In genomic region chr10:75677989-75678388, GRCm38 (mm10) we compare ENCODE assay signal across 8 mouse cellular contexts. TPM values are rescaled to one million over a fixed set of nuclear protein-coding genes. Genes with fewer than 3 reads are reported as not detected.
DNase-seq lines count a peak whose midpoint lies in the region; ATAC-seq lines count a peak whose summit lies in the region.

No protein-coding gene starts in this region.

- DNase-seq in gastrocnemius, postnatal 10 days, result peak; percentile 28
- DNase-seq in gastrocnemius, adult 18-20 months (ENCODE audit: low spot score), result no peak
- DNase-seq in NIH3T3 (ENCODE audit: low read depth), result peak; percentile 57
- DNase-seq in cerebellum, postnatal 14 days, result peak; percentile 73 to 77
- peak; percentile 47 to 76 for DNase-seq in kidney, postnatal 25 days
- DNase-seq in spleen, postnatal 4 days (ENCODE audit: low spot score in 2 of 2), result no peak
- DNase-seq in urinary bladder, postnatal 14 days (ENCODE audit: low spot score), result no peak

- ATAC-seq in erythroid progenitor cell, adult 5-6 weeks (replicated peaks; ENCODE audit: low FRiP score, poor library complexity, severe bottlenecking), result no peak

RNA-seq across cellular contexts. Expression of gene Susd2, which starts 34.2 kb away (rescaled TPM):
- 1 to 10 TPM; 2.6 to 3.3 TPM for total RNA-seq in gastrocnemius, postnatal 10 days (2021)
- total RNA-seq in gastrocnemius, adult 18-20 months (2021), result 1 to 10 TPM; 1.8 to 2.3 TPM
- 2.5 and 3.4 TPM in 2 replicates for total RNA-seq in erythroid progenitor cell, adult 5-6 weeks (2015; ENCODE audit: low replicate concordance)
- 2.1 and 2.3 TPM in 2 replicates for total RNA-seq in erythroid progenitor cell, adult 5-6 weeks (2017; ENCODE audit: low replicate concordance)

Comparison
In these comparisons a context has a peak if more than half of its experiments do, and no peak if none do; other contexts are left out.
1. DNase-seq: peak in gastrocnemius, postnatal 10 days (single experiment), NIH3T3 (single experiment), cerebellum, postnatal 14 days (2 of 2) and kidney, postnatal 25 days (2 of 2); none in gastrocnemius, adult 18-20 months (single experiment), spleen, postnatal 4 days (0 of 2) and urinary bladder, postnatal 14 days (single experiment).